15 mouse cellular contexts compared by ENCODE assay signal in the genomic region with DNA sequence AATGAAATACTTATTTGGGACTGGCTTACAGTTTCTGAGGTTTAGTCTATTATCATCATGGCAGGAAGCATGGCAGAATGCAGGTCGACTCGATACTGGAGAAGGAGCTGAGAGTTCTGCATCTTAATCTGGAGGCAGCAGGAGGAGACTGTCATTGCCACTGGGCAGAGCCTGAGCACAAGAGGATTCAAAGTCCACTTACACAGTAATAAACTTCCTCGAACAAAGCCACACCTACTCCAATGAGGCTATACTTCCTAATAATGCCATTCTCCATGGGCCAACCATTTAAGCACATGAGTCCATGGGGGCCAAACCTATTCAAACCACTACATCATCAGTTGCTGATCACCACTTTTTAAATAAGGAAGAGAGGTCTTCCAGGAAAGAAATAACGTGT.
"Had no signal": no experiment of that assay in that cellular context is flagged by ENCODE, and none has a peak within 500 bp of the region (broad histone marks: within the 10 kb centered on the region; RNA-seq: fewer than 3 reads in every experiment).

No protein-coding gene starts in this region.

- DNase-seq: lung, adult 18-20 months; lung, embryonic 14.5 days; lung, postnatal 14 days; lung, postnatal 36 days; right cerebral cortex, postnatal 14 days; thymus, adult 18-20 months; thymus, postnatal 14 days; thymus, postnatal 36 days had no signal

- H3K27me3 ChIP-seq: megakaryocyte, embryonic 14.5 days; midbrain, embryonic 13.5 days; midbrain, embryonic 15.5 days; neural tube, embryonic 12.5 days; stomach, embryonic 15.5 days had no signal

- H3K4me2 ChIP-seq: lung, embryonic 14.5 days; midbrain, embryonic 11.5 days; midbrain, embryonic 13.5 days; midbrain, embryonic 15.5 days; neural tube, embryonic 12.5 days; stomach, embryonic 15.5 days had no signal

- H3K4me1 ChIP-seq: megakaryocyte, embryonic 14.5 days; midbrain, embryonic 13.5 days; midbrain, embryonic 15.5 days; neural tube, embryonic 12.5 days; stomach, embryonic 15.5 days had no signal

- H3K27ac ChIP-seq: macrophage; midbrain, embryonic 13.5 days; midbrain, embryonic 15.5 days; neural tube, embryonic 12.5 days; stomach, embryonic 15.5 days had no signal

- ATAC-seq: midbrain, embryonic 13.5 days; midbrain, embryonic 15.5 days had no signal

- H3K9ac ChIP-seq: lung, embryonic 14.5 days; midbrain, embryonic 13.5 days; midbrain, embryonic 15.5 days; neural tube, embryonic 12.5 days; stomach, embryonic 15.5 days had no signal

- H3K4me3 ChIP-seq: megakaryocyte, embryonic 14.5 days; midbrain, embryonic 13.5 days; midbrain, embryonic 15.5 days; neural tube, embryonic 12.5 days; stomach, embryonic 15.5 days had no signal

- H3K36me3 ChIP-seq: midbrain, embryonic 13.5 days; midbrain, embryonic 15.5 days; neural tube, embryonic 12.5 days; stomach, embryonic 15.5 days had no signal

- H3K9me3 ChIP-seq: megakaryocyte, embryonic 14.5 days; midbrain, embryonic 13.5 days; midbrain, embryonic 15.5 days; neural tube, embryonic 12.5 days; stomach, embryonic 15.5 days had no signal
